Mouse (Mus musculus): ENCODE measurements around the gene Pip4k2b. TPM values are rescaled to one million over a fixed set of nuclear protein-coding genes. Genes with fewer than 3 reads are reported as not detected.
"Not testable (repeated sequence)": the region's sequence is repeated elsewhere in the genome, so short reads cannot be mapped to it uniquely, and the experiment has no call there.

The Pip4k2b gene
- total RNA-seq, 2 experiments from 2014 or later: 20.2 to 21.1 TPM

DNA sequence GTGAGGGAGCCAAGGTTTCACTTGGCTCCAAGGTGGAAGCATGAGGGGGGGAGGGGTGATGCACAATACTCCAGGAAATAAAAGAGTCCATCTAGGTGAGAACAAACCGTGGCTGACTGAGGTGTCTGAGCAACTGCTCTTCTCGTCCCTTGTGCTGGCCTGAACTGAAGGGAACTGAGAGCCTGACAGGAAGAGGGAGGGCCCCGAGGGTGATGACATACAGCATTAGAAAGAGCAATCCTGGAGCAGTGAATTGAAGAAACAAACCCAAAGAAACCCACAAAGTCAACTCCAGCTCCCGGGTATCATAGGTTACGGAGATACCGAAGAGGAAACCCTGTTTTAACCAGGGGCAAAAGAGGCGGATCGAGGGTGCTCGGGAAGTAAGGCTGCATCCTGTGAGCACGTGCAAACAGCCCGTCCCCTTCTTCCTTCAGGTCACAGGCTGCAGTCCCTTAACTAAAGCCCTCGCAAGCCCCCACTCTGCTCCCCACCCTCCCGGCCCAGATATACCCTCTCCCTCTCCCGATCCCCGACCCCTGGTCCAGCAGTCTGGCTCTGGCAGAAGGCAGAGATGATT, 26.1 kb downstream of the Pip4k2b start:
- no peak for DNase-seq (ENCODE audit: low spot score)
- intact Hi-C loops (cut with DNase I): no loop called here

DNA sequence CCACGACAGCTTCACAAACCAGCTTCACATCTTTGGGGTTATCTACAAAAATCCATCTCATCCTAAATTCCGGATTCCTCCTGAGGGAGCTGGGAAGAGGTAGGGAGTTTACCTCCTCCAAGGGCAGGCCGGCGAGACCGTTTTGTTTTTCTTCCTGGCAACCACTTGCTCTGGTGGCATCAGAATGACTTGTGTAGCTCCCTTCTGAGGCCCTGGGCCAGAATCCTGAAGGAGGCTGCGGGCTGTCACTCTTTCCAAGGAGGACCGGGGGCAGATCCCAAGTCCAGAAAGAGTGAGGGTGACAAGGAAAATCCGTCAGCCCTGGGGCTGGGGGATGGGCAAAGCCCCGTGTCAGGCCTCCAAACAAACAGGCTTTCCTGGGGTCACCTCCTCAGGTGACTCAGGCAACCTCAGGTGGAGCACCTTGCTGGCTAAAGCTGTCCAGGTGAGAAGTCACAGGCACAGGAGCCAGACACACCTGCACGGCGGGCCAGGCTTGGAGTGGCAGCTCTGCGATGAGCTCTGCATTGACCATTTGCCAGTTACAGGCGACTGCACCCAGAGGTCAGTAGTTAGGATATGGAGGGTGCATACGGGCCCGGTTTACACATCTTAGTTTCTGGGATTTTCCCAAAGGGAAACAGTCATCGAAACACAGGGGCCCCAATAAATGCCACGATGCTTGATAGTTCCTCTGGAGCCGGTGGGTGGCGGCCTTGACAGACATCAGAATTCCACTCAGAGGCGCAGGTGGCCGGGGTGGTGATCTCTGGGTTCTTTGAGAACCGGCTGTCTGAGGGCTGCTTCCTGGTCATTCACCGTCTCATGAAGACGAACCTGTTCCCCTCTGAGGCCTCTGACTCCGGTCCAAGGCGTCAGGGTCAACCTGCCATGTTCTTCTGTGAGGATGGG, 26.9 kb downstream of the Pip4k2b start:
- intact Hi-C loops (cut with DNase I): no loop called here
- no peak for DNase-seq (ENCODE audit: low spot score)

DNA sequence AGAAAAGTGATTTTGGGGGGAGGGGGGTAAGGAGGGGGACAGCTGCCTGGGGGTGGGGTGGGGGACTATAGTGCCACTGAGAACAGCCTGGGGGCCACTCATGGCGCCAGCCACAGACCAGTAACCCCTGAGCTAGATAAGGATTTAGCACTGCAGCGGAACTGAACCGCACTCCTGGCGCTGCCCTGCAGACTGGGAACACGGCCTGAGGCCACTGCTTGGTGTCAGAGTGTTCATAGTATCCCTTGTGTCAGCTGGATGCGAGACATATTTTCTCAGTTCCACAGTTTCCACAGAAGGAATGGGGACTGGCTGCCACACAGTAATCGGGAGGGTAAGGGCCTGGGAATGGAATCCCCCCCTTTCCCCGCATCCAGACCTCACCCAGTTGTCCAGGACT, 28.5 kb downstream of the Pip4k2b start:
- intact Hi-C loops (cut with DNase I): no loop called here
- no peak for DNase-seq (ENCODE audit: low spot score)

DNA sequence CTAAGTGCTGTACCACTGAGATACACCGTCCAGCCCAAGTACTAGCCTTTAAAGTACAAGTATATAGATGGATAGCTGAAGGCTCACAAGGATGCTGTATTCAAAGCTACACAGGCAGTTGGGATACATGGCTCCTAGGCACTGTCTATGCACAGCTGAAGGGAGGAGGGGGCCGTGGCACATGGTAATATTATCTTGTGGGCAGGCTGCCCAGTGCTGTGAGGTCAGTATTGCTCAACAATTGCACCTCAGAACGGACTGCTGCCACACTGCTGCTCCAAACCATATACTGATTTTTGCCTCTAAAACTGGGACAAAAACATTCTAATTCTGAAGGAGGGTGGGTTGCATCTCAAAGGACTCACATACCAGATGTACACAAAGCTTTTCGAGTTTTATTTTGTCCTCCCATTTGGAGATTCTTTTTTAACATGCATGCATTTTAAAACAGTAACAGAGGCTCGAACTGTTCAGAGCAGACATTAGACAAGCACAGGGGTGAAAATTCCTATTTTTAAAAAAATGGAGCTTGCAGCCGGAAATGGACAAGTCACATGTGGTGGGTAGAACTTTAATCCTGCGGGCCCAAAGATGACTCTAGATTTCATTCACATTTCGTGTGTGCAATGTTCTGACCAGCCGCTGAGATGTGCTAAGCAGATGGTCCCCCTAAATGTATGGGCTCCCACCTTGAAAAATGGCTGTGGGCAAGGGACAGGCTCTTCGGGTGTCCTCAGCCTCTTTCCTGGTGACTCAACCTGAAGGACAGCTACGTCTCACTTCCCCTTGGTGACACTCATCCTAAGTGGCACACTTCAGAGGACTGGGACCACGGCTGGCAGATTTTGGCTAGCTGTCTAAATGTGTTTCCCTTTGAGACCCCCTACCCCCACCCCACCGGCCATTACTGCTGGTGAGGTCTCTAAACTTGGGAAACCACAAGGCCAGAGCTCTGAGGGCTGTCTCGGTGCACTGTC, 29.4 kb downstream of the Pip4k2b start:
- intact Hi-C loops (cut with DNase I): no loop called here
- DNase-seq (ENCODE audit: low spot score): peak; percentile 31

DNA sequence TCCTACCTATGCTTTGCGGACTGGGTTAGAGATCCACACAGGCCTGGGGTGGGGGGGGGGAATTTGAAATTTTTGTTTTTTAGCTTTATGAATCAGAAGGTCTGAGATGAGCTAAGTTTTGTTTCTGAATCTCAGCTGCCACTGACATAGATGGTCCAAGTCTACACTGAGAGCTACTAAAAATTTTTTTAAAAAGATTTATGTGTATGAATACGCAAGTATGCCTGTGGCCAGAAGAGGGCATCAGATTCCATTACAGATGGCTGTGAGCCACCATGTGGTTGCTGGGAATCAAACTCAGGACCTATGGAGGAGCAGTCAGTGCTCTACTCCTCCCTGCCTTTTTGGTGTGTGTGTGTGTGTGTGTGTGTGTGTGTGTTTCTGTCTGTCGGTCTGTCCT, 30.1 kb downstream of the Pip4k2b start:
- no peak for DNase-seq (ENCODE audit: low spot score)
- intact Hi-C loops (cut with DNase I): no loop called here

DNA sequence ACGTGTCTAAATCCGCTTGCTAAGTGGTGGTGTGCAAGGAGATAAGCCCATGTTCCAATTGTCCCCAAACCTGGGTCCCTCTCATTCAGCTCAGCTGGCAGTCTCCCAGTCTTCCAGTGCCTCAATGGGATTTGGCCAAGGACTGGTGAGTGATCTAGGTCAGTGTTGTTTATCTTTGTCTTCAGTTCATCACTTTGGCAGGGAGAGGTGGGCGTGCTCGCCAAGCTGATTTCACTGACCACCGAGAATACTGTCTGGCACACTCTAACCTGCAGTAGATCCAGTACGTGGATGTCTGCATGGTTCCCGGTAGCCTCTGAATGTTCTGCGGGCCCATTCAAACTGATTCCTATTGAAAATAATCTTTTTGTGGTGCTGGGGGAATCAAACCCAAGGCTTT, 30.6 kb downstream of the Pip4k2b start:
- no peak for DNase-seq (ENCODE audit: low spot score)
- intact Hi-C loops (cut with DNase I): no loop called here

DNA sequence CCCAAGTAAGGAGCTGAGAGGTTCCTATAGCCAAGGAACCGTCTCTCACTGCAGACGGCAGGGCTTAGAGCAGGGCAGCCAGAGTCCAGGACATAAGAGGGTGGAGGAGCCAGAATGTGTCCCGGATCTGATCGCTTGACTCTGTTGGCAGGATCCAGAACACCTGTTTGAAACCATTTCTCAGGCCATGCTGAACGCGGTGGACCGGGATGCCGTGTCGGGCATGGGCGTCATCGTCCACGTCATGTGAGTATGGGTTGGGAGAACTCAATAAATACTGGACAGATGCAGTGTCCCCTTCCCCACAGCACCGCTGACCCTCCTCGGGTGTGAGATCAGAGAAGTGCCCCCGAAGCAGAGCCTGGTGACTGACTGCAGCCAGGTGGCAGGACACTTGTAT, 32.2 kb downstream of the Pip4k2b start:
- intact Hi-C loops (cut with DNase I): no loop called here
- no peak for DNase-seq (ENCODE audit: low spot score)

DNA sequence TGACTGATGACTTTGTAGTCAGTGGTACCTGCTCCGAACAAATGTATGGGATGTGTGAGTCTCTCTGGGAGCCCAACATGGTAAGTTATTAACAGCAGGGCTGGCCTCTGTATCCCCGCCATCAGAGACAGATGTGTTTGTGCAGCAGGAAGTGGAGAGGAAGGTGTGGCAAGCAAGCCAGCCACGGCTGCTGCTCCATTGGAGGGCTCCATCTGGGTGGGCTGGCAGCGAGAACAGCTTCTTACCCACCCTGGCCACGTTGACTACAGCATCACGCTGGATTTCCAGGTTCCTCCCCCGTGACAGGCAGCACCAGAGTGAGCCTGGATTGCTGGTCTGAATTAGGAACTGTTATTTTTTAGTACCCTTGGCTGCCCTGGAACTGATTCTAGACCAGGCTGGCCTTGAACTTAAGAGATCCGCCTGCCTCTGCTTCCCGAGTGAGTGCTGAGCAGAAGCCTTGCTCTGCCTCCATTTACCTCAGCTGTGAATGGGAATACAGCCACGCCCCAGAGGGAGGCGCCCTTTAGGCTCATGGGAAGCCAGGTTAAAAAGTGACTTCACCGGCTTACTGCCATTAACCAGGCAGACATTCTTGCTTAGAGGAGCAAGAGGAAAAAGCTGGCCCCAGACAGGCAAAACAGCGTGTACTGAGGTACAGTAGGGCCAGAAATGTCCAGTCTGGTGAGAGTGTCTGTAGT, 33.2 kb downstream of the Pip4k2b start:
- no peak for DNase-seq (ENCODE audit: low spot score)
- intact Hi-C loops (cut with DNase I): no loop called here

DNA sequence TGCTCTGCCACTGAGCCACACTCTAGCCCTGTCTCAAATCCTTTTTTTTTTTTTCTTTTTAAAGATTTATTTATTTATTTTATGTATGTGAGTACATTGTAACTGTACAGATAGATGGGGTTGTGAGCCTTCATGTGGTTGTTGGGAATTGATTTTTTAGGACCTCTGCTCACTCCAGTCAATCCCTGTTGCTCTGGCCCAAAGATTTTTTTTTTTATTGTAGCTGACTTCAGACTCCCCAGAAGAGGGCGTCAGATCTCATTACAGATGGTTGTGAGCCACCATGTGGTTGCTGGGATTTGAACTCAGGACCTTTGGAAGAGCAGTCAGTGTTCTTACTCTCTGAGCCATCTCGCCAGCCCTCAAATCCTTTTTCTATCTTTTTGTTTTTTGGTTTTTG, 34.4 kb downstream of the Pip4k2b start:
- intact Hi-C loops (cut with DNase I); DNase-seq (ENCODE audit: low spot score): not testable (repeated sequence)

DNA sequence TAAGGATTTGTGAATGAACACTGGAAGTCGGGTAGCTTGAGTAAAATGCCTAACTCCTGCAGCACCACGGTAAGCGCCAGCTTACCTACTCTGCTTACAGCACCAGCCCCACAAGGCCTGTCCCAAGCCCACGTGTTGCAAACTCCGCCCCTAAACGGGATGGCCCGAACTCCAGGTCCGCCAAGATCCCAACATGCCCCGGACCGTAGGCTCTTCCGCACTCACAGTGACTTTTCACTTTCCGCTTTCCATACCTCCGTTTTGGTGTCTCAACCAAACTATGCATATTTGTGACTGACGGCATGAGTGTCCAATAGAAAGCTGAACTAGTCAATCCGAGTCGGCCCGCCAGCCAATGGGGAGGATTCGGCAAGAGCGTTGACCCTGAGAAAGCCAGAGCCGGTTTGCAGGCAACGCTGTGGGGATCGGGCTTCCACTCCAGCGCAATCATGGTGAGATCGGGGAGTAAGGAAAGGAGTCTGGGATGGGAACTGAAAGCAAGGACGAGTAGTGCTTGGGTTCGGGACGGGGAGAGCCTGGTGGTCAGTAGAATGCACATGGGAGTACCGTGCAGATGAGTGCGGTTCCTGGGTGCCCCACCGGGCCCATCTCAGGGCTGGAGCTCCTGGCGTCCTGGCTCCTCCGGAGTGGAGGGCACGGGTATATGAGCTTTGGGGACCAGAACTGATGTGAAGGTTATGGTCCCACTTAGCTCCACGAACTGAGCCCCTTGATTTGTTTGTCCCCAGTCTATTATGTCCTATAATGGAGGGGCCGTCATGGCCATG, 41.3 kb downstream of the Pip4k2b start, which contains the start of gene Psmb3:
TSS of gene Psmb3 (plus strand) at position 361 of the 788 bp plus-strand sequence.
- intact Hi-C loops (cut with DNase I): loop anchor here (5.0 kb wide), 1 partner anchor 39 kb away; the partner anchor contains the start of gene Pip4k2b

DNA sequence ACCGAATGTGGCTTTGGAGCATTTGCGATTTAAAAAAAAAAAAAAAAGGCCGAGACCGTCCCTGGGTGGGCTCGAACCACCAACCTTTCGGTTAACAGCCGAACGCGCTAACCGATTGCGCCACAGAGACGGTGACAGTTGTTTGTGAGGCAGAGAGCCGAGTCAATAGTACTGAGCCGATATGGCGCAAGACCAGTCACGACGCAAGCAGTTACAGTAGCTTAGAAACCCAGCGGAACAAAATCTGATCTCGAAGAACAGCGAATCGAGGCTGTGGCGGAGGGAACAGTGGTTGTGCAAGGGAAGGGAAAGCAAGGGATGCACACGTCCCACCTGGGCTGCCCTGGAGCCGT, 42.1 kb downstream of the Pip4k2b start:
- intact Hi-C loops (cut with DNase I): loop anchor here (5.0 kb wide), 1 partner anchor 40 kb away; the partner anchor contains the start of gene Pip4k2b
- DNase-seq (ENCODE audit: low spot score): peak; percentile 76

More for the DNA sequence above, 41.3 kb downstream of the Pip4k2b start, which contains the start of gene Psmb3:
- peak; percentile 96 for DNase-seq (ENCODE audit: low spot score)

DNA sequence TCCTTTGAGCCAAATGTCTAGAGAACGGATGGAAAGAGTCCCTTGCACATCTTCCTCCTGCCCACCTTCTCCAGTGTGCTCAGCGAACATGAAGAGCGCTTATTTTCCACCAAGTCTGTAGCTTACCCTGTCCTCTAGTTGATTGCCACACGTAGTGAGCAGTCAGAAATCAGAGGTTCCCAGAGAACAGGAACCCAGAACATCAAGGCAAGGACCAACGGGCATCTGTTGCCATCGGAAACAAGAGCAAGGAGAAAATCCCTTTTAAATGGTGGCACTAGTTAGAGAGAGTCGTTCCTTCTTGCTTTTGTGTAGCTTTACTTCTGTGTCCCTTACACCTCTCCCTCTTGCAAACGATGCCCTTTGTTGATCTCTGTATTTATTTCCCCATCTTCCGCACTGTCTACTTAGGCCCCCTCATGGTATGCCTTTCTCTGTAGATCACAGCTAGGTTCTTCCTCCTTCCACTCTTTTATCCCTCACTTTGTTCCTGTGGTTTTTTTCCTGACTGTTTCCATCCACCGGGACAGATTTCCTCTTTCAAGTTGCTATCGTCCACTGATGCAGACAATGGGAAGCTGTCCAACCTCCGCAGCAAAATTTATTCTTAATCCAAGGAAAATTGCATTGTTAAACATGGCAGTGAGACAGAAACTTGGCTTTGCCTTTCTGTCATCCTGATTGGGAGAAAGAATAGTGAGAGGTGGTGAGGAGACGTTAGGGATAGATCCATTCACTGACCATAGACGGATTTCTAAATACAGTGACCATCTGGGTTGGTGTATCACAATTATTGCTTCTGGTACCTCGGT, 42.7 kb downstream of the Pip4k2b start:
- DNase-seq (ENCODE audit: low spot score): no peak
- intact Hi-C loops (cut with DNase I): loop anchor here (5.0 kb wide), 1 partner anchor 41 kb away; the partner anchor contains the start of gene Pip4k2b

DNA sequence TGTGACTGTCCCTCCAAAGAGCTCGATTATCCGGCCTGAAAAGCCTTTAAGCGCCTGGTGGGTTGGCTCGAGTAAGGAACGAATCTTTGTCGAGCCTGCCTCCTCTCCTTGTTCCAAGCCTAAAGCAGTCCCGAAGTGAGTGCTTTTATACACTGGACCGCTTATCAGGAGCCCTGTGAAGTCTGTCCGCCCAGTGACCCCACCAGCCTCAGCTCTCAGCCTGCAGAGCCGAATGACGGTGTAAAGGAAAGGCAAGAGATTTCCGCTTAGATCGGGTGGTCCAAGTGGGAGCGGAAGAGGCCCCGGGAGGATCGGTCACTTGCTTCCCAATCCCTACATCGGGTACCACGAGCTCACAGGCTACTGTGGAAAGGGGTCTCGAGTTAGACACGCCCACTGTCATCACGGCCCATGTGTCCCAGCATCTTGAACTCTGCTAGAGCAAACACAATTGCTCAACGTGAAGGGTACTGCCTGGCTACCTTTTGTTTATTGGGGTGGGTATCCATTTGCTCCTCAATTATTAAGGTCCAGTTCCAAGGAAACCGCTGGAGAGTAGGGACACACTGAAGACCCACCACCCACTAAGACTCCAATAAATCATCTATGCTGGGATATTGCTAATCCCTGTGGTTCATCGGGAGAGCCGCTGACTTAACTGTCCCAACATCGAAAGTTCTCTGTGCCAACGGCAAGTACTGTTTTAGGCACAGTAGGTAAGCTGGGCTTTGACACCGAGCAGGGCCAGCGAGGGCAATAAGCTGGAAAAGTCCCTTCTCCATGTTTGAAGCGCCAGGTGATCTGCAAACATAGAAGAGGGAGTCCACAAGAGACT, 43.5 kb downstream of the Pip4k2b start:
- DNase-seq (ENCODE audit: low spot score): no peak
- intact Hi-C loops (cut with DNase I): loop anchor here (5.0 kb wide), 1 partner anchor 41 kb away; the partner anchor contains the start of gene Pip4k2b

DNA sequence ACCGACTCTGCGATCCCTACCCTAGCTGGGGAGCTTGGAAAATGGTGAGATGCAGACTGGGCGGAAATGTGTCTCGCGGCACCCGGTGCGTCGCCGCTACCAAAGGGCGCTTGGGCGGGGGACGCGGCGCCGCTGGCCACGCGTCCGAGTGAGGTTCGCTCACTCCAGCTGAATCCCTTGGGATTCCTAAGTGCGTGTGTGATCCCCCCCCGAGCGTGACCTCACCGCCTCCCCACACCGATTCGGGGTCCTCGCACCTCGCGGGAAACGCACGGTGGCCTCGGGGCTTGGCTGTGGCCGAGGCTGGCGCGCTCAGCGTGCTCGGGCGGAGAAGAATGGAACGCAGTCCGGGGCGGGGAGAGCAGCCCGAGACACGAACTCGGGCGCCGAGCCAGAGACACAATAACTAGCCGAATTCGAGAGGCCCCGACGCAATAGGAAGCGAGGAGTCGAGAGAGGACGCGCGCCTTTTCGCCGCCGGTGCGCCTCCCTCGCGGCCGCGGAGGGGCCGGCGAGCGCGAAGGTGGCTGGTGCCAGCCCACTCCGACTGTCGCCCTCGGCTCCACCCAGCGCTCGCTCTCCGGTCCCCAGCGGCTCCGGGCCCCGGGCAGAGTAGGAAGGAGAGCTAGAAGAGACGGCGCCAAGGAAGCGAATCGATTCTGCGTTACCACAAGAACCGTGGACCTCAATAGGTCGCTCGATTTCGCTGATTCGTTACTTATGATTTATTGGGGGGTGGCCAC, 44.3 kb downstream of the Pip4k2b start, which contains the start of gene Pcgf2:
TSS of gene Pcgf2 (minus strand) at position 495 of the 743 bp plus-strand sequence.
- peak; percentile 72 for DNase-seq (ENCODE audit: low spot score)
- intact Hi-C loops (cut with DNase I): loop anchor here (5.0 kb wide), 1 partner anchor 42 kb away; the partner anchor contains the start of gene Pip4k2b

DNA sequence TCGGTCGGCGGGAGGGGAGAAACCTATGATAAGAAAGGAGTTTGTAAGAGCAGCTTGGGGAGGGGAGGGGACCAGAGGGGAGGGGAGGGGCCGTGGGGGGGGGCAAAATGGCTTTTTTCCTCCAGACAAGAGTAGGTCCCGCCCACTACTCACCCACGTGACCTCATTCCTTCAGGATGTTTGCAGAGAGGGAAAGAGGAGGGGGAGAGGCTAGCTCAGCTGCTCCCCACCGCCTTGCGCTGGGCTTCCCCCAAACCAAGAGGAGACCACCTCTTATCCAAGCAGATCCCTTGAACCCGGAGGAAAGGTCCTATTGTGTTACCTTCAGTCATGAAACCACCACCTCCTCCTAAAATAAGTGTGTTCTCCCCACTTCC, 44.9 kb downstream of the Pip4k2b start:
- DNase-seq (ENCODE audit: low spot score): peak; percentile 68
- intact Hi-C loops (cut with DNase I): loop anchor here (5.0 kb wide), 1 partner anchor 43 kb away; the partner anchor contains the start of gene Pip4k2b
